Mouse (Mus musculus) E14TG2a.4 (cell line): ENCODE data around the gene Nucks1.

ENCODE experiments used
- CTCF ChIP-seq: conservative IDR thresholded peaks from 2 replicates; pipeline ENCODE4 v1.5.1; 2014; ENCODE audit warnings: low read length
- NANOG ChIP-seq: IDR thresholded peaks from 2 replicates; pipeline ENCODE4 v1.6.1; 2014; ENCODE audit warnings: borderline replicate concordance, low read length, mixed read lengths
- POU5F1 ChIP-seq: IDR thresholded peaks from 2 replicates; pipeline ENCODE4 v1.6.1; 2014; ENCODE audit warnings: low read length, borderline replicate concordance

- no peak for TF ChIP-seq CTCF
- no peak for TF ChIP-seq NANOG
- TF ChIP-seq POU5F1, result no peak
These were observed 7.1 kb upstream of the Nucks1 start for GRCm38 (mm10) chr1:131903251-131903650.
